Mouse (Mus musculus): ENCODE results near the gene Hyal2.

GRCm38 (mm10) chr9:107520331-107520730 lies 47.4 kb upstream of the Hyal2 start:
- TF ChIP-seq CTCF (IDR thresholded peaks at IDR 0.05; ENCODE audit: insufficient read depth, low read depth, low read length) (no peak), POLR2A (IDR thresholded peaks at IDR 0.05; ENCODE audit: insufficient read depth, low read depth, low read length) (no peak)

All from olfactory bulb, adult 2 months (tissue).